Mouse (Mus musculus): Measurements from ENCODE around the gene Gm10778. TPM values are rescaled to one million over a fixed set of nuclear protein-coding genes. Genes with fewer than 3 reads are reported as not detected.

Gm10778 gene
- polyA plus RNA-seq, 1 experiment = 0.94 TPM

DNA sequence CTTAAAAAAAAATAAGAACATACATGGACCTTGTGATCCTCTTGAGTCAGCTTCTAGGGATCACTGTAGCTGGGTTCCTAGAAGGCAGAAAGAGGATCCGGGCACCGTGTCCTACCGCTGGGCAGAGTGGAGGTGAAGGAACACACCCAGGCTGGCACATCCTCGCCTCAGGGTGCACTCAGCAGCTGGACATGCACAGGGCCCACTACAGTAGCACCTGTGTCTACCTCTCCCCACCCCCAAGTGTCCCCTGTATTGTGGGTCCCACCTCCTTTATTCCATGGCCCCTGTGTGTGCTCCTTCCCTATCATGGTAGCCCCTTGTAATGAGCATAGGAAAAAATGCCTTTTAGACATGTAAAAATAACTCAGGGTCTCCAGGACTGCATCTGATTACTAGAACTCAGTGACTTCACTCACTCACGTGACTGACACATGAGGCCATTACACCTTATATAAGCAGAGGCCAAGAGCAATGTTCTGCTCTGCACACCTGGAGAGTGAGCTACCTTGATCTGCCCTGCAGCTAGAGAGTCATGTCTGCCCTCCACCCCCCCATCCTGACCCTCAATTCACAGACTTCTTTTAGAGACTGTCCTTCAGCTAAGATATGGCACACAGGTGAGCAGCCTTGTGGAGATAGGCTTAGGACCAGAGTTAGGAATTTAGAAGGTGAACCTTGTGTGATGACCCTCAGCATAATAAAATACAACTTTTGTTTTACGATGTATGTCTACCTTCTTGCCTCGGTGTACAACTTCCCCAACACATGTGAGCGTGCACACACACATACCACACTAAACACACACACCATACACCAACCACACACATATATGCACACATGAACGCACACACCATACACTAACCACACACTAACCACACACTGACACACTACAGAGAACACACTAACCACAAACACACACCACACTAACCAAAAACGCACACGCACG, 44.6 kb upstream of the Gm10778 start:
- peak; percentile 8 for DNase-seq

DNA sequence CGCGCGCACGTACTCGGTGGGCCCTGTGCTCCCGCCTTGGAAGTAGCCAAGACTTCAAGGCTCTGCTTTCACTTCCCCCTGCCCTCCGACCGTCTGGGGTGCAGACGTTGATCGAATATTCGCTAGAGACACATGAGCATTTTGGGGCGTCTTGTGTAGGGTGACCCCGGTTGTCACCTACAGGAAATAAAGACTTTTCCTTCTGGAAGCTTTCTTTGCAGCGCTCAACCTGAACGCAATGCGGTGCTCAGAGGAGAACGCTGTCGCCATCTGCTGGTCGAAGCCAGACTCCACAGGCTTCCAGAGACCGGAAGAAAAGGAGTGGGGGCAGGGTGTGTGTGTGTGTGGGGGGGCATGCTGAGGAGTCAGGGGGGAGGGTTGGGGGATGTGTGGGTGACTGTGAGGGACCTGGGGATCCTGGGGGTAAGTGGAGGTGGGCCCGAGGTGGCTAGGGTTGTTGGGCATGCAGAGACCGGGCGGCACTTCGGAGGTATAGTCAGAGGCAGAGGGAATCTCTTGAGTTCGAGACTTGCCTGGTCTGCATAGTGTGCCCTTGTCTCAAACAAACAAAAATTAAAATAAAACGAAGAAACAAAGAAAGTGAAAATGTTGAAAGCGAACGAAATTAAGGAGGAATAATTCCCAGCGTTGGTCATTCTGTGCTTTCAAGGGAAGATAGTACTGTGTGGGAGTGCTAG, 43.7 kb upstream of the Gm10778 start:
- 6% methylated on average over 29 of the region's 29 CpGs for WGBS
- Histone ChIP-seq H3K4me3 (ENCODE audit: control insufficient read depth, insufficient read depth, low read length) (peak overlapping the region; percentile 27), H3K27me3 (ENCODE audit: control insufficient read depth, insufficient read depth, low read length) (no peaks in the 10 kb centered on the region), H3K36me3 (ENCODE audit: control insufficient read depth, insufficient read depth, low read length) (no peaks in the 10 kb centered on the region), H3K4me1 (replicated peaks; ENCODE audit: control insufficient read depth, insufficient read depth, low read length) (peaks cover 42% of the 10 kb centered on the region), H3K27ac (ENCODE audit: control insufficient read depth, insufficient read depth, low read length) (peak overlapping the region; percentile 67)
- peak; percentile 88 for DNase-seq
- TF ChIP-seq POLR2A (IDR thresholded peaks at IDR 0.05; ENCODE audit: control insufficient read depth, extremely low read depth, insufficient read depth, low read length, poor library complexity) (no peak), CTCF (IDR thresholded peaks at IDR 0.05; ENCODE audit: borderline replicate concordance, control insufficient read depth, extremely low read depth, insufficient read depth, low read length, poor library complexity) (peak; percentile 92)

More for the DNA sequence above, 44.6 kb upstream of the Gm10778 start:
- Histone ChIP-seq H3K27ac (ENCODE audit: control insufficient read depth, insufficient read depth, low read length) (peak overlapping the region; percentile 34), H3K4me1 (replicated peaks; ENCODE audit: control insufficient read depth, insufficient read depth, low read length) (peaks cover 50% of the 10 kb centered on the region), H3K36me3 (ENCODE audit: control insufficient read depth, insufficient read depth, low read length) (no peaks in the 10 kb centered on the region), H3K4me3 (ENCODE audit: control insufficient read depth, insufficient read depth, low read length) (peak overlapping the region; percentile 27), H3K27me3 (ENCODE audit: control insufficient read depth, insufficient read depth, low read length) (no peaks in the 10 kb centered on the region)
- no peak for TF ChIP-seq CTCF (IDR thresholded peaks at IDR 0.05; ENCODE audit: borderline replicate concordance, control insufficient read depth, extremely low read depth, insufficient read depth, low read length, poor library complexity)
- WGBS = 47% methylated on average over 12 of the region's 12 CpGs

DNA sequence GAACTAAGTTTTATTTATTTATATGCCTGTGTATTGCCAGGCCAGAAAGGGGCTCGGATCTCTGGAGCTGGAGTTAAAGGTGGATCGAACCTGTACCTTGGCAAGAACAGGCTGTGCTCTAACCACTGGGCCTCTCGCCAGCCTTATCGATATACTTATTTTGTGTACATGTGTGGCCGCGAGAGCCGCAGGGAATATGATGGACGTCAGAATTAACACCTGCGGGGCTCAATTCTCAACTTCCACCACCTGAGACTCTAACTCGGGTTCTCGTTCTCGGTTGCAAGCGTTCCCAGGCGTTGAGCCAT, 43.2 kb upstream of the Gm10778 start:
- TF ChIP-seq CTCF (IDR thresholded peaks at IDR 0.05; ENCODE audit: borderline replicate concordance, control insufficient read depth, extremely low read depth, insufficient read depth, low read length, poor library complexity) = no peak
- no peak for TF ChIP-seq POLR2A (IDR thresholded peaks at IDR 0.05; ENCODE audit: control insufficient read depth, extremely low read depth, insufficient read depth, low read length, poor library complexity)
- H3K4me1 ChIP-seq (replicated peaks; ENCODE audit: control insufficient read depth, insufficient read depth, low read length) = peaks cover 37% of the 10 kb centered on the region
- peak overlapping the region; percentile 67; the same call in 1 of the 2 replicates for H3K27ac ChIP-seq (ENCODE audit: control insufficient read depth, insufficient read depth, low read length)
- no peaks in the 10 kb centered on the region for H3K27me3 ChIP-seq (ENCODE audit: control insufficient read depth, insufficient read depth, low read length)
- DNase-seq = no peak
- WGBS = 3% methylated on average over 14 of the region's 14 CpGs
- H3K36me3 ChIP-seq (ENCODE audit: control insufficient read depth, insufficient read depth, low read length) = no peaks in the 10 kb centered on the region
- H3K4me3 ChIP-seq (ENCODE audit: control insufficient read depth, insufficient read depth, low read length) = peak overlapping the region; percentile 53

DNA sequence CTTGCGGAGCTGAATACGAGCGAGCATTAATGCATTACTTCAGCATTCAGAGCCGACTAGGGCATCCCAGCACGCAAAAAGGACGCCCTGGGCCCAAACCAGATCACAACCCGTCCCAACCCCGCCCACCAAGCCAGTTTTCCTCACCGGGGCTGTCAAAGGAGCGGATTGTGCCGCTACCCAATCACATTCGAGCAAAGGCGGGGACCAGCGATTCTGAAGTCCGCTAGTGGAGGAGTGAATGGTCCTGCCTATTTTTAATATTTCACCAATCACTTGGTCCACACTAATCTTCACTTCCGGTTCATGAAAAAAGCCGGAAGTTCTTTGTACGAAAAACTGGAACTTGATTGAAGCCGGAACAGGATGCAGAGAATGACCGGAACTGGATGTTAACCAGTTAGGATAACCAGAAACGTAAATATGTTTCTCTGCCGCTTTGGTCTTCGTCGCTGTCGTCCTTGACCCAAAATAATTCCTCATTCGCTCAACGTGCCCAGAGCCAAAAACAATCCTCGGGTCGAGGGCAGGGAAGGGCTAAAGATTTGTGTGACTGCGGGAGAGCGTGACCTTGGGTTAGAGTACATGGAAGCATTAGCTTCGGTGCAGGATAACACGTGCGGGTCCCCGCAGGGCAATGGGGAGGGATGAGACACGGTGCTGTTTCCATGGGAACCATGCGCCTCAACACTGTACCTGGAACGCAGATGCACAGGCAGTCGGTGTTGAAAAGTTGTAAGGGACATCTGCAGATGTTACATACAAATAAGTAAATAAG, 42.7 kb upstream of the Gm10778 start, which contains the start of gene BC025920:
BC025920 (plus strand) TSS at position 297 of the 778 bp plus-strand sequence.
- 3% methylated on average over 39 of the region's 39 CpGs for WGBS
- peak; percentile 38; the same call in 1 of the 2 replicates for TF ChIP-seq CTCF (IDR thresholded peaks at IDR 0.05; ENCODE audit: borderline replicate concordance, control insufficient read depth, extremely low read depth, insufficient read depth, low read length, poor library complexity)
- peak; percentile 48 for TF ChIP-seq POLR2A (IDR thresholded peaks at IDR 0.05; ENCODE audit: control insufficient read depth, extremely low read depth, insufficient read depth, low read length, poor library complexity)
- Histone ChIP-seq H3K36me3 (ENCODE audit: control insufficient read depth, insufficient read depth, low read length) (no peaks in the 10 kb centered on the region), H3K4me3 (ENCODE audit: control insufficient read depth, insufficient read depth, low read length) (peak within 1 kb of the TSS; percentile 53), H3K27me3 (ENCODE audit: control insufficient read depth, insufficient read depth, low read length) (no peaks in the 10 kb centered on the region), H3K27ac (ENCODE audit: control insufficient read depth, insufficient read depth, low read length) (peak within 1 kb of the TSS; percentile 67), H3K4me1 (replicated peaks; ENCODE audit: control insufficient read depth, insufficient read depth, low read length) (peaks cover 33% of the 10 kb centered on the region)
- peak; percentile 81 for DNase-seq

DNA sequence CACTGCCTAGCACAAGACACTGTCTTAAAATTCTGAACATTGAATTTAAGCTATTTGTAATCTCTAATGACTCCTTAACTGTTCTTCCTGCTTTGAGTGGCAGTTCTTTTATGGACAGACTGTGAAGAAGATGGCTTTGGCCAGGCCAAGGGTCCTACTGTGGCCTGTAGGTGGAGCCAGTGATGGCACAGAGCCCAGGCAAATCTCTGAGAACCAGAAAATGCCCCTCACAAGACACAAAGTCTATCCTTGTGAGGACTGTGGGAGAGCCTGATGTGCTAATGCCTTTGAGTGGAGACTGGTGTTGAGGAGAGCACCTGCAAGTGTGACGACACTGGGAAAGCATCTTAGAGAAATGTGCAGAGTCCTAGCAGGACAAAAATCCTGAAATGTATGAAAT, 40.6 kb upstream of the Gm10778 start:
- no peak for DNase-seq
- no peaks in the 10 kb centered on the region for H3K27me3 ChIP-seq (ENCODE audit: control insufficient read depth, insufficient read depth, low read length)
- peaks cover 18% of the 10 kb centered on the region for H3K4me1 ChIP-seq (replicated peaks; ENCODE audit: control insufficient read depth, insufficient read depth, low read length)
- TF ChIP-seq CTCF (IDR thresholded peaks at IDR 0.05; ENCODE audit: borderline replicate concordance, control insufficient read depth, extremely low read depth, insufficient read depth, low read length, poor library complexity) = no peak
- TF ChIP-seq POLR2A (IDR thresholded peaks at IDR 0.05; ENCODE audit: control insufficient read depth, extremely low read depth, insufficient read depth, low read length, poor library complexity) = no peak
- 96% methylated on average over 1 of the region's 1 CpGs for WGBS
- no peak overlapping the region for H3K4me3 ChIP-seq (ENCODE audit: control insufficient read depth, insufficient read depth, low read length)
- H3K36me3 ChIP-seq (ENCODE audit: control insufficient read depth, insufficient read depth, low read length) = no peaks in the 10 kb centered on the region
- H3K27ac ChIP-seq (ENCODE audit: control insufficient read depth, insufficient read depth, low read length) = no peak overlapping the region

DNA sequence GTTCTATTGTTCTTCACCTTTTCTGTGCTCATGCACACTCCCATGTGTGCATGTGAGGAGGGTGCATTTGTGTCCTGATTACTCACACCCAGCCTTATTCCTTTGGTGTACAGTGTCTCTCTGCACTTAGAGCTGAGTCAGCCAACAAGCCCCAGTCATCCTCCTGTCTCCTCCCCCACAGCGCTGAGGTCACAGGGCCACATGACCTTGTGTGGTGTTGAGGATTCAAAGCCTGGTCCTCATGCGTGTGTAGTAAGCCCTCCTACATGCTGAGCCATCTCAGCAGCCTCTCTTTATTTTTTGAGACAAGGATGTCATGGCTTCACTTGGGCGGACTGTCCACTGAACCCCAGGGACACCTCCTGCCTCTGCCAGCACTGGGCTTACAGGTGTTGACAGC, 36.1 kb upstream of the Gm10778 start:
- no peak overlapping the region for H3K27ac ChIP-seq (ENCODE audit: control insufficient read depth, insufficient read depth, low read length)
- no peaks in the 10 kb centered on the region for H3K4me1 ChIP-seq (replicated peaks; ENCODE audit: control insufficient read depth, insufficient read depth, low read length)
- H3K4me3 ChIP-seq (ENCODE audit: control insufficient read depth, insufficient read depth, low read length) = no peak overlapping the region
- no peak for DNase-seq
- no peaks in the 10 kb centered on the region for H3K27me3 ChIP-seq (ENCODE audit: control insufficient read depth, insufficient read depth, low read length)
- WGBS = 76% methylated on average over 3 of the region's 3 CpGs
- TF ChIP-seq CTCF (IDR thresholded peaks at IDR 0.05; ENCODE audit: borderline replicate concordance, control insufficient read depth, extremely low read depth, insufficient read depth, low read length, poor library complexity) = no peak
- TF ChIP-seq POLR2A (IDR thresholded peaks at IDR 0.05; ENCODE audit: control insufficient read depth, extremely low read depth, insufficient read depth, low read length, poor library complexity) = no peak
- no peaks in the 10 kb centered on the region for H3K36me3 ChIP-seq (ENCODE audit: control insufficient read depth, insufficient read depth, low read length)
